ENCODE assay signal across 28 mouse cellular contexts in the genomic region with DNA sequence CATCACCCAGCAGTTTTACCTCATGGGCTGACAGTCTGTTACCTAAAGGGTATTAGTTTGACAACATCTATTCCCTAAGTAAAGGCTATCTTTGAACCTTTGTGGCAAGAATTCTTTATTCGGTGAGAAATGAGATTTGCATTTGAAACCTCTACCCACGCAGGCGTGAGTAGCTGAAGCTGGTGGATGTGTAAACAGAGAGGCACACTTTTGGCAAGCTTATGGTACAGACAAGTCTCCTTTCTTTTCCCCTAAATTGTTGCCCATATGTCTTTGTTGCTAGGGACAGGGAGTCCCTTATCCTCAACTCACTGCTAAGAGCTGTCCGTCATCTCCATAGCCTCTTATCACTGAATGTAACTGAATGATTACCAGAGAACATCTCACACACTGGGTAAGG. TPM values are rescaled to one million over a fixed set of nuclear protein-coding genes. Genes with fewer than 3 reads are reported as not detected.
"Had no signal": no experiment of that assay in that cellular context is flagged by ENCODE, and none has a peak within 500 bp of the region (broad histone marks: within the 10 kb centered on the region; RNA-seq: fewer than 3 reads in every experiment).

No protein-coding gene starts in this region.

- H3K27ac ChIP-seq: embryonic facial prominence, embryonic 10.5 days; embryonic facial prominence, embryonic 12.5 days; embryonic facial prominence, embryonic 13.5 days; embryonic facial prominence, embryonic 15.5 days; forebrain, embryonic 12.5 days; forebrain, embryonic 13.5 days; forebrain, embryonic 15.5 days; gastrocnemius, adult 2 months; heart, adult 2 months; heart, embryonic 10.5 days had no signal

- H3K4me1 ChIP-seq: embryonic facial prominence, embryonic 10.5 days; embryonic facial prominence, embryonic 12.5 days; embryonic facial prominence, embryonic 13.5 days; embryonic facial prominence, embryonic 15.5 days; heart, embryonic 10.5 days had no signal

- H3K36me3 ChIP-seq: embryonic facial prominence, embryonic 10.5 days; embryonic facial prominence, embryonic 12.5 days; embryonic facial prominence, embryonic 15.5 days; forebrain, embryonic 15.5 days; heart, embryonic 10.5 days had no signal

- DNase-seq: cerebellum, adult 8-10 months; cerebellum, adult 9-10 months; cerebellum, adult 9-11 months; cerebellum, postnatal 10 days; cerebellum, postnatal 14 days; cerebellum, postnatal 25 days; cerebellum, postnatal 36 days; embryo, embryonic 11 days; forebrain, postnatal 0 days; gastrocnemius, adult 2 months; gastrocnemius, postnatal 10 days; gastrocnemius, postnatal 14 days; gastrocnemius, postnatal 25 days; gastrocnemius, postnatal 36 days; heart, adult 11 months; heart, adult 18-20 months; heart, adult 2 months had no signal

- H3K4me2 ChIP-seq: embryonic facial prominence, embryonic 12.5 days; embryonic facial prominence, embryonic 13.5 days; embryonic facial prominence, embryonic 15.5 days; forebrain, embryonic 12.5 days; forebrain, embryonic 13.5 days; forebrain, embryonic 15.5 days; heart, embryonic 11.5 days had no signal

- H3K27me3 ChIP-seq: embryonic facial prominence, embryonic 12.5 days; embryonic facial prominence, embryonic 13.5 days; embryonic facial prominence, embryonic 15.5 days; forebrain, embryonic 12.5 days; forebrain, embryonic 13.5 days; forebrain, embryonic 15.5 days had no signal

- H3K4me3 ChIP-seq: embryonic facial prominence, embryonic 10.5 days; embryonic facial prominence, embryonic 12.5 days; embryonic facial prominence, embryonic 13.5 days; embryonic facial prominence, embryonic 15.5 days; erythroblast, embryonic 14.5 days; forebrain, embryonic 12.5 days; forebrain, embryonic 13.5 days; forebrain, embryonic 15.5 days; gastrocnemius, adult 2 months; heart, adult 2 months; heart, embryonic 10.5 days had no signal

- ATAC-seq: forebrain, embryonic 13.5 days; forebrain, embryonic 14.5 days; forebrain, postnatal 0 days had no signal

- H3K9ac ChIP-seq: embryonic facial prominence, embryonic 12.5 days; embryonic facial prominence, embryonic 13.5 days; embryonic facial prominence, embryonic 15.5 days; forebrain, embryonic 12.5 days; forebrain, embryonic 13.5 days; forebrain, embryonic 15.5 days; forebrain, postnatal 0 days had no signal

RNA-seq across cellular contexts. Expression of a gene that starts 21.3 kb away (rescaled TPM):
- polyA plus RNA-seq: erythroblast, embryonic 14.5 days had no signal
